Mouse (Mus musculus): Measurements from ENCODE around the gene Tnfrsf13c. TPM values are rescaled to one million over a fixed set of nuclear protein-coding genes. Genes with fewer than 3 reads are reported as not detected.

Gene Tnfrsf13c
- total and polyA plus RNA-seq, 2 experiments from 2014 or later = 0.34 to 5.6 TPM

DNA sequence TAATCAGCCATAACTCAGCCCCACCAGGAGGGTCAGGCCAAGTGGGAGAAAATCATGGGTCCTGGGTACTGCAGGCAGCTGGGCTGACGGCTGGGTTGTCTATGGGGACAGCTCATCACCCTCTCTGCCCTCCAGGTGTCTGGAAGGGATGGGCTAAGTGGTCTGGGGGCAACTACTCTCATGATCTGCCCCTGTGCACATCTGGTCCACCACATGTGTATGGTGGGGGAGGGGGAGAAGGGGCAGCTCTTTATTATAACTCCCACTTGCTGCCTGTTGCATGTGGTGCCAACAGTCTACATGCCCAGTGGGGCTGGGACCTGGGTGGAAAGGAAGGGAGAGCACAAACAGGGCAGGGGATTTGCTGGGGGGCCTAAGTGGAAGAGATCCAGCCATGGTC lies 13.4 kb downstream of the Tnfrsf13c start:
- H3K4me3 ChIP-seq (ENCODE audit: low read length) = no peak overlapping the region
- DNase-seq (ENCODE audit: low spot score) (no peak), ATAC-seq (no peak)
- H3K4me2 ChIP-seq (ENCODE audit: low read depth, low read length) = peak overlapping the region; percentile 66; the same call in 1 of the 2 replicates
- H3K4me1 ChIP-seq (ENCODE audit: insufficient read depth, low read length) = peaks cover 24% of the 10 kb centered on the region
- H3K27ac ChIP-seq = no peak overlapping the region
- peaks cover 27% of the 10 kb centered on the region for H3K27me3 ChIP-seq (ENCODE audit: insufficient read depth, low read length)
- 60% methylated on average over 1 of the region's 1 CpGs for WGBS
- no peak for TF ChIP-seq CTCF (IDR thresholded peaks at IDR 0.05; ENCODE audit: low read depth)
- H3K9ac ChIP-seq (replicated peaks; ENCODE audit: low read length) = no peak overlapping the region
- H3K9me3 ChIP-seq (ENCODE audit: low read length) = no peaks in the 10 kb centered on the region
- no peaks in the 10 kb centered on the region; the same call in 1 of the 2 replicates for H3K36me3 ChIP-seq (ENCODE audit: insufficient read depth, low read length)

DNA sequence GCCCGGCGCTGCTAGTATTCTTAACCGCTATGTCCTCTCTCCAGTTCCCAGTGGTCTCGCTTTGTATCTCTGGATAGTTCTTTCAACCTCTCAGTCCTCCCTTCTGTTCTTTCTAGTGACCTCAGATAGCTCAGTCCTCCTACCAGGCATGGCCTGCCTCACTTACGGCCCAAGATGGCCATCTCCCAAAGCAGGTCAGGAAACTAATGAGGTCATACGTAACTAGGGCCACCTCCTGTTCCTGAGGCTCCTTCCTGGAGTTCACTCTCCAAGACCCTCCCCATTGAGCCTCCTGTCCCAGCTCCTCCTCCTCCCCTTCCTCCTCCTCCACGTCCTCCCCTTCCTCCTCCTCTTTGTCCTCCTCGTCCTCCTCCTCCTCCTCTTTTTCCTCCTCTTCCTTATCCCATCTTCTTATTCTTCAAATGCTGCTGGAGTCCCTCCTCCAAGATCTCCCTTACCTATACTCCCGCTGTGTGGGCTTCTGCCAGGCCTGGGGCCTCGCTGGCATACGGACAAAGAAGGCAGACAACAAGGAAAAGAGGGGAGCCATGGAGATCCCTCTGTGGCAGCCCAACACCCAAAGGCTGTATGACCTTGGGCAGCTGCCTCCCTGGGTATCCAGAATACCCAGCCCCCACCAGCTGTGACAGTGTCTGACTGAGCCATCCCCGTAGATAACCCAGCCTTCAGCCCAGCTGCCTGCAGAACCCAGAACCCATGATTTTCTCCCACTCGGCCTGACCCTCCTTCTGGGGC lies 14.7 kb downstream of the Tnfrsf13c start:
- no peak overlapping the region for H3K4me3 ChIP-seq (ENCODE audit: low read length)
- TF ChIP-seq CTCF (IDR thresholded peaks at IDR 0.05; ENCODE audit: low read depth) = no peak
- H3K9ac ChIP-seq (replicated peaks; ENCODE audit: low read length) = no peak overlapping the region
- H3K4me2 ChIP-seq (ENCODE audit: low read depth, low read length) = 0 out of 2 replicates have a peak overlapping the region, but pooled peaks have one; percentile 0
- ATAC-seq (no peak), DNase-seq (ENCODE audit: low spot score) (no peak)
- H3K9me3 ChIP-seq (ENCODE audit: low read length) = no peaks in the 10 kb centered on the region
- peaks cover under 1% of the 10 kb centered on the region; the same call in 1 of the 2 replicates for H3K36me3 ChIP-seq (ENCODE audit: insufficient read depth, low read length)
- H3K27ac ChIP-seq = no peak overlapping the region
- WGBS = 69% methylated on average over 13 of the region's 13 CpGs
- H3K4me1 ChIP-seq (ENCODE audit: insufficient read depth, low read length) = peaks cover 26% of the 10 kb centered on the region
- H3K27me3 ChIP-seq (ENCODE audit: insufficient read depth, low read length) = peaks cover 19% of the 10 kb centered on the region

DNA sequence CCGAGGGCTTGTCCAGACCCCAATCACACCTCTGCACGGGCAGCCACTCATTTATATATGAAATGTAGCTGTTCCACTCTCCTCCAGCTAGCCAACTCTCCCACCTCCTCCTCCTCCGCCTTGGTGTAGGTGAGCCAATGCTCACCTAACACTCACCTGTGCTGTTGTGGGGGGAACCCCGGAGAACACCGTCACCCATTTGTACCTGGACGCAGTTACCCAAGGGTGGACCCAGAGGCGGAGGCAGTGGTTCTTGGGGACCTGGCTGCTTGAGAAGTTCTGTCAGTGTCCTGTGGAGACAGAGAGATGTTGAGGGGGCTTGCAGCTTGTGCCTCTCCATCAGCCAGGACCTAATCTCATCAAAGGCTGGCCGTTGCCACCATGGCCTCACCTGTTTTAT lies 15.9 kb downstream of the Tnfrsf13c start:
- no peak for TF ChIP-seq CTCF (IDR thresholded peaks at IDR 0.05; ENCODE audit: low read depth)
- WGBS = 87% methylated on average over 8 of the region's 8 CpGs

DNA sequence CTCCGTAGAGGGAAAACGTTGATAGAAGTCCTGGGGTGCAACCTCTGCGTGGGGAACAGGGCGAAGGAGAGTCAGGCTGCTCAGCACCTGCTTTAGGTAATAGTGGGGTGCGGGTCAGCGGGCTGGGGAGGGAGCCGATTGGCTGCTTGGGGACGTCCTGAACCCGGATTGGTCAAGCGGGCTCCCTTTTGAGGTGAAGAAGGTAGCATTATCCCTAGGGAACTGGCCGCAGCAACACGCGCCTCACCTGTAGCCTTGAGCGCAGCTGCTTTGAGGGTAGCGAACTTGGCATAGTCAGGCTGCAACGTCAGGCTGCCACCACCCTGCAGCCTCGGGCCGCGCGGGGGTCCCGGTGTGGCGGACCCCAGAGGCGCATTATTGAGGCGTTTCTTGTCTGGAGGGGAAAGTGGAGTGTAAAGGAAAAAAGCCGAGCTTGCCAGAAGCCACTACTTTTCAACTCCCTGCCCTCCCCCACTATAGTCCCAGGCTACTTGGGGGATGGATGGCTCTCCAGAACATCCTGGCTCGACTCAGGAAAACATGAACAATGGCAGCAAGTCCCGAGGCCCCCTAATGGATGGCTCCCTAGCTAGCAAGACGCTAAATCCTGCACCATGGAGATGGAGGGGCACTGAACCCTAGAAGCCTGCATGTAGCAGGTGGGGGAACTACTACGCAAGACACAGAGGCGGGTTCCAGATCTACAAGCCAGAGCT lies 16.5 kb downstream of the Tnfrsf13c start:
- peaks cover 19% of the 10 kb centered on the region for H3K27me3 ChIP-seq (ENCODE audit: insufficient read depth, low read length)
- H3K27ac ChIP-seq = no peak overlapping the region
- no peak for ATAC-seq
- H3K9me3 ChIP-seq (ENCODE audit: low read length) = no peaks in the 10 kb centered on the region
- peaks cover 18% of the 10 kb centered on the region for H3K36me3 ChIP-seq (ENCODE audit: insufficient read depth, low read length)
- no peak for TF ChIP-seq CTCF (IDR thresholded peaks at IDR 0.05; ENCODE audit: low read depth)
- no peak for DNase-seq (ENCODE audit: low spot score)
- H3K4me2 ChIP-seq (ENCODE audit: low read depth, low read length) = 0 out of 2 replicates have a peak overlapping the region, but pooled peaks have one; percentile 11
- 23% methylated on average over 30 of the region's 30 CpGs for WGBS
- H3K4me1 ChIP-seq (ENCODE audit: insufficient read depth, low read length) = peaks cover 26% of the 10 kb centered on the region
- H3K9ac ChIP-seq (replicated peaks; ENCODE audit: low read length) = no peak overlapping the region
- no peak overlapping the region for H3K4me3 ChIP-seq (ENCODE audit: low read length)

More for the DNA sequence above, 15.9 kb downstream of the Tnfrsf13c start:
- DNase-seq (ENCODE audit: low spot score) (no peak), ATAC-seq (no peak)
- no peak overlapping the region for H3K9ac ChIP-seq (replicated peaks; ENCODE audit: low read length)
- H3K9me3 ChIP-seq (ENCODE audit: low read length) = no peaks in the 10 kb centered on the region
- H3K36me3 ChIP-seq (ENCODE audit: insufficient read depth, low read length) = peaks cover 12% of the 10 kb centered on the region; the same call in 1 of the 2 replicates
- H3K4me2 ChIP-seq (ENCODE audit: low read depth, low read length) = no peak overlapping the region
- peaks cover 26% of the 10 kb centered on the region for H3K4me1 ChIP-seq (ENCODE audit: insufficient read depth, low read length)
- H3K4me3 ChIP-seq (ENCODE audit: low read length) = no peak overlapping the region
- H3K27me3 ChIP-seq (ENCODE audit: insufficient read depth, low read length) = peaks cover 19% of the 10 kb centered on the region
- no peak overlapping the region for H3K27ac ChIP-seq

DNA sequence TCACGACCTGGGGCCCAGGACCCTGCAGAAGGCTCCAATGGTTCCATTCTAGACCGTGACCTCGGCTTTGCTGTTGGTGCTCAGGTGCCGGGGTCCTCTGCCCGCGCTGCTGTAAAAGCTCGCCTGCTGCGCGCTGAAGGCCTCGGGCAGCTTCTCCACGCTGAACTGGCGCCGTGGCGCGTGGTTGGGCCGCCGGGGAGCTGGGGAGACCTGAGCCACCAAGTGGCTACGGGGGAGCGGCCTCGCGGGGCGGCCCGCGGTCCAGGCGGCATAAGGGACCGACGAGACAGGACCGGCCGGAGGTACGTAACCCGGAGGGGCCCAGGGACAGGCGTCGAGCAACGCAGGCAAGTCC lies 17.1 kb downstream of the Tnfrsf13c start:
- H3K4me2 ChIP-seq (ENCODE audit: low read depth, low read length) = 0 out of 2 replicates have a peak overlapping the region, but pooled peaks have one; percentile 11

DNA sequence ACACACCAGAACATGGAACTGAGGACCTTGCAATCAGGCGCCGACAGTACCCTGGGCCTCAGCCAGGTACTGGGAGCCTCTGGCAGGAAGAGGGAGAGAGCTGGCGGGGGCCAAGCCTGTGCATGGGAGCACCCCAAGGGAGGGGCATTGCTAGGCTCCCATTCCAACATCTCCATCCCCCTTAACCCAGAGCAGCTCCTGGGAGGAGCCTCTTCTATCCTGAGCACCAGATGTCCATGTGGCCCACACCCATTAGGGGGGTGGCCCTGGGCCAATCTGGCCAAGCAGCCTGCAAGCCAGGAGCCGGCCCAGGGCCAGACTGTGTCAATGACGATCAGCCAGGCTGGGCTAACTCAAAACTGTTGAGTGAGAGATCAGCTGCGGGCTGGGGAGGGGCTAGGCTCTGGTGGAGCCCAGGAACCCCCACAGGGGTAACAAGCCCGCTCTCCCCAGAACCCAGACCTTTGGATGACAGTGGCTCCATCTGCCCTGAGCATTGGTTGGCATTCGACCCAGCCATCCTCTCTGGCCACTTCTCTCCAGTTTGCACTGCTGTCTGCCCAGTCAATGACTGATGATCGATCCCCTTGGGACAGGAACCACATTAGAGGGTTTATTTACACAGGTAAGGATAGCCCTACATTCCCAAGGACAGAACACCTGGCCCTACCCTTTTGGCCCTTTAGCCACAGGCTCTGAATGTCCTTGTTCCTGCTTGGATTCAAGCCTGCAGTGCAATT lies 17.6 kb downstream of the Tnfrsf13c start:
- 0 out of 2 replicates have a peak overlapping the region, but pooled peaks have one; percentile 17 for H3K9ac ChIP-seq (replicated peaks; ENCODE audit: low read length)
- DNase-seq (ENCODE audit: low spot score) = peak; percentile 93
- no peak overlapping the region for H3K4me2 ChIP-seq (ENCODE audit: low read depth, low read length)
- peak; percentile 89 for ATAC-seq
- peak overlapping the region; percentile 32; the same call in 1 of the 2 replicates for H3K27ac ChIP-seq
- 26% methylated on average over 9 of the region's 9 CpGs for WGBS
- peaks cover 22% of the 10 kb centered on the region for H3K4me1 ChIP-seq (ENCODE audit: insufficient read depth, low read length)
- no peak overlapping the region for H3K4me3 ChIP-seq (ENCODE audit: low read length)
- peaks cover 13% of the 10 kb centered on the region; the same call in 1 of the 2 replicates for H3K27me3 ChIP-seq (ENCODE audit: insufficient read depth, low read length)
- no peaks in the 10 kb centered on the region for H3K9me3 ChIP-seq (ENCODE audit: low read length)
- peaks cover 27% of the 10 kb centered on the region for H3K36me3 ChIP-seq (ENCODE audit: insufficient read depth, low read length)
- no peak for TF ChIP-seq CTCF (IDR thresholded peaks at IDR 0.05; ENCODE audit: low read depth)

More for the DNA sequence above, 17.1 kb downstream of the Tnfrsf13c start:
- Histone ChIP-seq H3K27ac (peak overlapping the region; percentile 32; the same call in 1 of the 2 replicates), H3K4me3 (ENCODE audit: low read length) (no peak overlapping the region), H3K9ac (replicated peaks; ENCODE audit: low read length) (no peak overlapping the region), H3K27me3 (ENCODE audit: insufficient read depth, low read length) (peaks cover 18% of the 10 kb centered on the region), H3K36me3 (ENCODE audit: insufficient read depth, low read length) (peaks cover 22% of the 10 kb centered on the region), H3K4me1 (ENCODE audit: insufficient read depth, low read length) (peaks cover 24% of the 10 kb centered on the region), H3K9me3 (ENCODE audit: low read length) (no peaks in the 10 kb centered on the region)
- no peak for TF ChIP-seq CTCF (IDR thresholded peaks at IDR 0.05; ENCODE audit: low read depth)
- DNase-seq (ENCODE audit: low spot score) = no peak
- no peak for ATAC-seq
- whole genome bisulfite sequencing = 12% methylated on average over 34 of the region's 34 CpGs

Data from hindbrain, postnatal 0 days (tissue).